Mouse (Mus musculus) forebrain, embryonic 15.5 days (tissue): Measurements from ENCODE around the gene Kctd5. TPM values are rescaled to one million over a fixed set of nuclear protein-coding genes. Genes with fewer than 3 reads are reported as not detected.

Experiments
- ATAC-seq: fragments of 200-750 bp; cut with Nextera tagmentation; replicated peaks from 2 replicates; pipeline ENCODE4 v1.8.0; 2017; ENCODE audit warnings: mild to moderate bottlenecking, moderate TSS enrichment, moderate library complexity
- H3K27ac ChIP-seq: fragments of 300-500 bp; sonication (generic); replicated peaks from 2 replicates; pipeline ENCODE4 v1.5.1; 2015; ENCODE audit warnings: mild to moderate bottlenecking, inconsistent platforms
- H3K27me3 ChIP-seq: fragments of 300-500 bp; sonication (generic); 2 replicates; pipeline ENCODE4 v1.6.1; 2015; ENCODE audit warnings: inconsistent platforms
- H3K36me3 ChIP-seq: fragments of 300-500 bp; sonication (generic); 2 replicates; pipeline ENCODE4 v1.6.1; 2015; ENCODE audit warnings: mild to moderate bottlenecking, inconsistent platforms
- H3K4me1 ChIP-seq: fragments of 300-500 bp; sonication (generic); 2 replicates; pipeline ENCODE4 v1.6.1; 2015; ENCODE audit warnings: inconsistent platforms
- H3K4me2 ChIP-seq: fragments of 300-500 bp; sonication (generic); replicated peaks from 2 replicates; pipeline ENCODE4 v1.6.1; 2015; ENCODE audit warnings: mild to moderate bottlenecking, inconsistent platforms
- H3K4me3 ChIP-seq: fragments of 300-500 bp; sonication (generic); 2 replicates; pipeline ENCODE4 v1.5.1; 2015; ENCODE audit warnings: mild to moderate bottlenecking, inconsistent platforms
- H3K9ac ChIP-seq: fragments of 300-500 bp; sonication (generic); replicated peaks from 2 replicates; pipeline ENCODE4 v1.6.1; 2015; ENCODE audit warnings: mild to moderate bottlenecking, inconsistent platforms
- H3K9me3 ChIP-seq: fragments of 300-500 bp; sonication (generic); 2 replicates; pipeline ENCODE4 v1.6.1; 2016; ENCODE audit warnings: inconsistent platforms
- WGBS: fragments of 180-500 bp; shearing (Covaris S2); methylation state at CpG from one replicate; pipeline ENCODE4 v1.1.7; 2015; ENCODE audit warnings: mixed read lengths; 5-methylcytosine and 5-hydroxymethylcytosine counted together
- polyA plus RNA-seq: library from polyadenylated mRNA; unstranded; fragments of >200 nt; fragmentation: Nextera tagmentation; extraction: Ambion mirVana; gene quantifications from 2 replicates; pipeline ENCODE4 v1.2.1, GENCODE M21; 2015

Kctd5 gene
- polyA plus RNA-seq, 1 experiment from 2014 or later, result 92.4 TPM

GRCm38 (mm10) chr17:24035087-24035486 is 38.2 kb downstream of the Kctd5 start:
- Histone ChIP-seq H3K4me2 (no peak overlapping the region), H3K27me3 (no peaks in the 10 kb centered on the region), H3K27ac (no peak overlapping the region), H3K4me1 (no peaks in the 10 kb centered on the region), H3K9me3 (no peaks in the 10 kb centered on the region), H3K36me3 (no peaks in the 10 kb centered on the region), H3K4me3 (no peak overlapping the region), H3K9ac (no peak overlapping the region)
- WGBS, result 91% methylated on average over 7 of the region's 7 CpGs
- ATAC-seq, result no peak

DNA sequence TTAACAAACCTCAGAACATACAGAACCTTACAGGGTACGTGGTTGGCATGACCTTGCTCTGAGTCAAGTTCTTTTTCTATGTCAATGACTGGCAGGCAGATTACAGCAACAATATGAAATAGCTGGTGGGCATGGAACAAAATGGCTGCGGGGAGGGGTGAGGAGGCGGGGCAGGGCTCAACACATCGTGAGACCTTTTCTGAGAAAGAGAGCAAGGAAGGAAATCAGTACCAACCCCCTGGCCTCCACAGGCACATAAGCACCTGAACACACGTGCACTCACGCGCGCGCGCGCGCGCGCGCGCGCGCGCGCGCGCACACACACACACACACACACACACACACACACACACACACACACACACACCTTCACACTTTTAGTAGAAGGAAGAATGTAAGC is 42.7 kb downstream of the Kctd5 start:
- no peaks in the 10 kb centered on the region for H3K36me3 ChIP-seq
- H3K9me3 ChIP-seq, result no peaks in the 10 kb centered on the region
- 82% methylated on average over 22 of the region's 22 CpGs for WGBS
- no peak overlapping the region for H3K4me3 ChIP-seq
- no peak overlapping the region for H3K9ac ChIP-seq
- H3K4me1 ChIP-seq, result no peaks in the 10 kb centered on the region
- H3K27ac ChIP-seq, result no peak overlapping the region
- H3K27me3 ChIP-seq, result no peaks in the 10 kb centered on the region
- ATAC-seq, result no peak
- no peak overlapping the region for H3K4me2 ChIP-seq

- H3K4me2 ChIP-seq, result no peak overlapping the region
- no peak overlapping the region for H3K9ac ChIP-seq
- no peaks in the 10 kb centered on the region for H3K4me1 ChIP-seq
- H3K9me3 ChIP-seq, result no peaks in the 10 kb centered on the region
- ATAC-seq, result no peak
- H3K4me3 ChIP-seq, result no peak overlapping the region
- H3K27ac ChIP-seq, result no peak overlapping the region
- H3K27me3 ChIP-seq, result no peaks in the 10 kb centered on the region
- 89% methylated on average over 7 of the region's 7 CpGs for WGBS
- no peaks in the 10 kb centered on the region for H3K36me3 ChIP-seq
Observed at GRCm38 (mm10) chr17:24029477-24029876, 43.8 kb downstream of the Kctd5 start.

- Histone ChIP-seq H3K27me3 (no peaks in the 10 kb centered on the region), H3K27ac (no peak overlapping the region), H3K9ac (no peak overlapping the region), H3K4me2 (no peak overlapping the region), H3K9me3 (no peaks in the 10 kb centered on the region), H3K4me3 (no peak overlapping the region), H3K36me3 (no peaks in the 10 kb centered on the region), H3K4me1 (no peaks in the 10 kb centered on the region)
- ATAC-seq, result no peak
- 85% methylated on average over 5 of the region's 5 CpGs for WGBS
Observed at GRCm38 (mm10) chr17:24021375-24022199, 51.7 kb downstream of the Kctd5 start.

DNA sequence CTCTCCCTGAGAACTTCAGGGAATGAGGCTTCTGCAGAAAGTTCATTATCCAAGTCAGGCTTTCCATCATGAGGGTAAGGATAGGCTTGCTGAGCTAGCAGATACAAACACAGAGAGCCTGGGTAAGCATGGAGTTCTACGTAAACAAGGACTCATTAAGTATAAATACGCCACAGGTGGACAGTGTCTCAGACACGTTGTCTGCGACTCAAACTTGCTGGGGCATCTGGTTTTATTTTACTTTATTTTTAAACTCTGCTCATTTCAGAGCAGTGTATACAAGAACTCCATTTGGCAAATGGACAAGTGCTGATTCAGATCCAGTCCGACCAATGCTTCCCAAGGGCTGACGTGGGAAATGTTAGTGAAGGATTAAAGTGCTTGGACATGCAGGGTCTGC is 52.6 kb downstream of the Kctd5 start:
- Histone ChIP-seq H3K4me3 (no peak overlapping the region), H3K4me2 (no peak overlapping the region), H3K27ac (no peak overlapping the region), H3K4me1 (no peaks in the 10 kb centered on the region), H3K36me3 (no peaks in the 10 kb centered on the region), H3K27me3 (no peaks in the 10 kb centered on the region), H3K9ac (no peak overlapping the region), H3K9me3 (no peaks in the 10 kb centered on the region)
- 86% methylated on average over 6 of the region's 6 CpGs for WGBS
- no peak for ATAC-seq

- Histone ChIP-seq H3K9me3 (no peaks in the 10 kb centered on the region), H3K9ac (no peak overlapping the region), H3K4me2 (no peak overlapping the region), H3K27ac (no peak overlapping the region), H3K4me1 (no peaks in the 10 kb centered on the region), H3K27me3 (no peaks in the 10 kb centered on the region), H3K4me3 (no peak overlapping the region), H3K36me3 (no peaks in the 10 kb centered on the region)
- 30% methylated on average over 14 of the region's 14 CpGs for WGBS
- no peak for ATAC-seq
Observed at GRCm38 (mm10) chr17:24015727-24016126, 57.6 kb downstream of the Kctd5 start.

GRCm38 (mm10) chr17:24014433-24014965 is 58.8 kb downstream of the Kctd5 start:
- H3K27me3 ChIP-seq, result no peaks in the 10 kb centered on the region
- no peaks in the 10 kb centered on the region for H3K9me3 ChIP-seq
- no peak overlapping the region for H3K4me2 ChIP-seq
- no peak overlapping the region for H3K9ac ChIP-seq
- H3K36me3 ChIP-seq, result no peaks in the 10 kb centered on the region
- H3K4me1 ChIP-seq, result no peaks in the 10 kb centered on the region
- H3K4me3 ChIP-seq, result no peak overlapping the region
- no peak overlapping the region for H3K27ac ChIP-seq
- 91% methylated on average over 5 of the region's 5 CpGs for WGBS
- ATAC-seq, result no peak

DNA sequence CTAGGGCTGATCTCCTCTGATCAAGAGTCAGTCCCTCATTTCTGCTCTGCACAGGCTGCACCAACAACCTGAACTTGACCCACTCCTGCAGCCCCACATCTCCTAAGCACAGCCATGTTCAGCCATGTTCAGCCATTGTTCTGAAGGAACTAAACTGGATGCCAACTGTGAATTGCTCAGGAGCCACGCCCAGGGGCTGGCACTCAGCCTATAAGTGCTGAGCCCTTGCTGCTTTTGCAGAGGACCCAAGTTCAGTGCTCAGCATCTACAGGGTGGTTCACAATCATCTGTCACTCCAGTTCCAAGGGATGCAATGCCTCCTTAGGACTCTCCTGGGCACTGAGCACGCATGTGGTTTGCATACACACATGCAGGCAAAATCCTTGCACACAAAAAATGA is 60.4 kb downstream of the Kctd5 start:
- Histone ChIP-seq H3K27ac (no peak overlapping the region), H3K36me3 (no peaks in the 10 kb centered on the region), H3K27me3 (no peaks in the 10 kb centered on the region), H3K4me1 (no peaks in the 10 kb centered on the region), H3K9me3 (no peaks in the 10 kb centered on the region), H3K4me3 (no peak overlapping the region), H3K9ac (no peak overlapping the region), H3K4me2 (no peak overlapping the region)
- 68% methylated on average over 2 of the region's 2 CpGs for WGBS
- no peak for ATAC-seq

DNA sequence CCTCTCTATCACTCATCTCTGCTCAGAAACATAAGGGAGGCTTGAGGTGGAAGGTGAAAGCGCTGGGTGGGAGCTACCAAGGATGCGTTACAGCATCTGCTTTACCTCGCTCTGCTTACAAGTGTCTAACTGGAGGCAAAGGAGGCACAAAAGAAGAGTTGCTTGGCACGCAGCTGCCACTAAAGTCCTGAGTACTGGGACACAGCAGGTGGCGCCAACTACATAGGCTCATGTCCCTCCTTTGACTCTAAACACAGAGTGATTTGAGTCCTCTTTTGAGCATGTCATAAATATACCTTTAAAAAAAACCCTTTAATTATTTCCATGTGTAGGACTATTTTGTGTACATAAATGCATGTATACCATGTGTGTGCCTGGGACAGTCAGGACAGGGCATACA is 63.7 kb downstream of the Kctd5 start:
- Histone ChIP-seq H3K4me3 (no peak overlapping the region), H3K9me3 (no peaks in the 10 kb centered on the region), H3K27me3 (no peaks in the 10 kb centered on the region), H3K27ac (no peak overlapping the region), H3K4me2 (no peak overlapping the region), H3K9ac (no peak overlapping the region), H3K36me3 (no peaks in the 10 kb centered on the region), H3K4me1 (no peaks in the 10 kb centered on the region)
- ATAC-seq, result no peak
- WGBS, result 55% methylated on average over 5 of the region's 5 CpGs

DNA sequence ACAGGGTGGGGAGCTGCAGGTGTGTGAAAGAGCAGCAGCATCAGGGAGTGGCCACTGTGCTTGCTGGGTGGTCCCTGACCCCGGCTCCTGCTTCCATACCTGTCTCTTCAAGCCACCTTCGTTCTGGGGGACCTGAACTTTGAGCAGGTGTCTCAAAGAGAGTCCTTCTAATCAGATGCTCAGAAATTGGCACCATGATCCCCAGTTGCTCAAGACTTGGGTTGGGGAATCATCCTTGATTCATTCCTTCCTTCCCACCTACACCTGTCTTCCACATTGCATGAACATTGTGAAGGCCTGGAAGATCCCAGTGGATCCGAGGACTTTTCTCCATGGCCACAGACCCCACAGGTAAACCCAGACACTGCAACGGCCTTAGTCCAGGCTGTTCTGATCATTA is 65.2 kb downstream of the Kctd5 start:
- 69% methylated on average over 4 of the region's 4 CpGs for WGBS
- Histone ChIP-seq H3K9me3 (no peaks in the 10 kb centered on the region), H3K27me3 (no peaks in the 10 kb centered on the region), H3K36me3 (no peaks in the 10 kb centered on the region), H3K4me2 (no peak overlapping the region), H3K27ac (no peak overlapping the region), H3K4me1 (no peaks in the 10 kb centered on the region), H3K9ac (no peak overlapping the region), H3K4me3 (no peak overlapping the region)
- ATAC-seq, result no peak

DNA sequence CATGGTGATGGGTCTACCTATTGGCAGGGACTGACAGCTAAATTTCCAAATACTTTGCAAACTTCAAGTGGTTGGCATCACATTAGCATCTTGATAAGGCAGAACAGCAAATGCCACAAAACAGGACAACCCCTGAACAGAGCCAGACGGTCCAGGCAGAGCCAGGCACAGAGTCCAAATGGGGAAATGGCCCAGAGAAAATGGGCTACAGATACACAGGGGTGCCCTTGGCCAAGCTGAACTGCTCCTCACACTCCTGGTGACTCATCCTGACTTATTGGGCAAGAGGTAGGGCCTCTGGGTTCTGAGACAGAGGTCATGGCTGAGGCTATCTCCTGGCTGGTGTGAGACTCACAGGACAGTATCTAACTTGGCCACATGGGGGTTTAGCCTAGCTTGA is 65.9 kb downstream of the Kctd5 start:
- no peaks in the 10 kb centered on the region for H3K36me3 ChIP-seq
- no peak overlapping the region for H3K9ac ChIP-seq
- H3K4me1 ChIP-seq, result no peaks in the 10 kb centered on the region
- no peak overlapping the region for H3K4me3 ChIP-seq
- 70% methylated on average over 1 of the region's 1 CpGs for WGBS
- H3K27ac ChIP-seq, result no peak overlapping the region
- no peaks in the 10 kb centered on the region for H3K9me3 ChIP-seq
- H3K27me3 ChIP-seq, result no peaks in the 10 kb centered on the region
- no peak overlapping the region for H3K4me2 ChIP-seq
- no peak for ATAC-seq

DNA sequence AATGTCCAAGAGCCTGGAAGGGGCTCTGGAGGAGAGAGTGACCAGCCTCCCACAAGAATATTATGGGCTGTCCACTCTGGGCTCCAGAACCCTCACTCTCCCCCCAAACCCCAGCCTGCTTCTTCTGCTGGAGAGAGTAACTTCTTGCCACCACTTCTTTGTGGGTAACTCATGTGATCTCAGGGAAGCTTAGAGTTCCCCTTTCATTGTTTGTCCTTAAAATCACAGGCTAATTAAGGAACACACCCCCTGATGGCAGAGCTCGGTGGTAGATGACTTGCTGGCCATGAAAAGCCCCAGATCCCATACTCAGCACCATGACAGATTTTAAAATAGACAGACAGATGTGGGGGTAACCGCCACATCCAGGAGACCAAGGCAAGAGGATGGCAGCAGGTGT is 66.4 kb downstream of the Kctd5 start:
- 36% methylated on average over 2 of the region's 2 CpGs for WGBS
- H3K27me3 ChIP-seq, result no peaks in the 10 kb centered on the region
- H3K9me3 ChIP-seq, result no peaks in the 10 kb centered on the region
- no peaks in the 10 kb centered on the region for H3K4me1 ChIP-seq
- no peak overlapping the region for H3K4me3 ChIP-seq
- H3K4me2 ChIP-seq, result no peak overlapping the region
- H3K36me3 ChIP-seq, result no peaks in the 10 kb centered on the region
- ATAC-seq, result no peak
- H3K27ac ChIP-seq, result no peak overlapping the region
- H3K9ac ChIP-seq, result no peak overlapping the region

- H3K4me3 ChIP-seq, result no peak overlapping the region
- no peaks in the 10 kb centered on the region for H3K9me3 ChIP-seq
- 95% methylated on average over 3 of the region's 3 CpGs for WGBS
- no peak for ATAC-seq
- no peaks in the 10 kb centered on the region for H3K27me3 ChIP-seq
- no peak overlapping the region for H3K4me2 ChIP-seq
- H3K36me3 ChIP-seq, result no peaks in the 10 kb centered on the region
- no peak overlapping the region for H3K9ac ChIP-seq
- no peaks in the 10 kb centered on the region for H3K4me1 ChIP-seq
- H3K27ac ChIP-seq, result no peak overlapping the region
Observed at GRCm38 (mm10) chr17:24005049-24005448, 68.2 kb downstream of the Kctd5 start.
